Mouse (Mus musculus): ENCODE data around the gene Rab11fip4.

Rab11fip4 gene

DNA sequence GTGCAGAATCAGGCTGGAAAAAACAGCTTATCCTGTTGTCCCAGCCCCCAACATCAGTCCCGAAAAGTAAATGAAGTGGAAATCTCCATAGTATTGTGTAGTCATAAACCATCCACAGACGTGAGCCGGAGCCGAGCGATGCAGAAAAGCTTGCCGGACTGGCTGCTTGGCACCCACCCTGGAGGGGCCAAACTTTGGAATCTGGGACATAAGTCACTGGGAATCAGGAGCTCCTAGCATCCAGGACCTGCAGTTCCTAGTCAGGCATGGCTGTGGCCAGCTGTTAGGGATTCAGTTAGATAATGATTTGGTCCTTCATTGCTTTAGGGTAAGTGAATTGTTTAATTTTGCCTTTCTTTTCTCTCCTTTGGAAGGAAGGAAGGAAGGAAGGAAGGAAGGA, 122.2 kb downstream of the Rab11fip4 start:
- DNase-seq (ENCODE audit: low spot score), result no peak

GRCm38 (mm10) chr11:79713678-79714077, 122.7 kb downstream of the Rab11fip4 start:
- DNase-seq (ENCODE audit: low spot score), result no peak

GRCm38 (mm10) chr11:79714082-79714742, 123.2 kb downstream of the Rab11fip4 start:
- DNase-seq (ENCODE audit: low spot score), result no peak

GRCm38 (mm10) chr11:79714743-79715110, 123.7 kb downstream of the Rab11fip4 start:
- DNase-seq (ENCODE audit: low spot score), result no peak

- no peak for DNase-seq (ENCODE audit: low spot score)
Measured at GRCm38 (mm10) chr11:79715316-79715715, 124.3 kb downstream of the Rab11fip4 start.

GRCm38 (mm10) chr11:79715733-79716452, 124.9 kb downstream of the Rab11fip4 start:
- no peak for DNase-seq (ENCODE audit: low spot score)

GRCm38 (mm10) chr11:79716453-79716749, 125.4 kb downstream of the Rab11fip4 start:
- DNase-seq (ENCODE audit: low spot score), result no peak

DNA sequence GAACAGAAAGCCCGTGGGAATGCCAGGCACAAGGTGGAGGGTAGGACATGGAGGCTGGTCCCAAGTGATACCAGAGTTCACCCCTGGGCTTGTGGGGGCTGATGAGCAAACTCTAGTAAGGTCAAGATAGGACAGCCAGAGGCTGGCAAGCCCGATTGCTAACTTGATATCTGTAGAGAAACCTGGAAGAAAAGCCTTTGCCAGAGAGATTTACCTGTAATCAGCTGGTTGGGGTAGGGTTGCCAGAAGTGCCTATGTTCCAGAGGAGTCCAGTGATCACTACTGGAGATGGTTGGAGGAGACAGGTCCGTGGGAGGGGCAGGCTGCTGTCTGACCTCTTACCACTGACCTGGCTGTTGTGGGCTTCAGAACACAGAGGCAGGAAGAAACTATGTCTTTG, 126.3 kb downstream of the Rab11fip4 start:
- DNase-seq (ENCODE audit: low spot score), result no peak

DNA sequence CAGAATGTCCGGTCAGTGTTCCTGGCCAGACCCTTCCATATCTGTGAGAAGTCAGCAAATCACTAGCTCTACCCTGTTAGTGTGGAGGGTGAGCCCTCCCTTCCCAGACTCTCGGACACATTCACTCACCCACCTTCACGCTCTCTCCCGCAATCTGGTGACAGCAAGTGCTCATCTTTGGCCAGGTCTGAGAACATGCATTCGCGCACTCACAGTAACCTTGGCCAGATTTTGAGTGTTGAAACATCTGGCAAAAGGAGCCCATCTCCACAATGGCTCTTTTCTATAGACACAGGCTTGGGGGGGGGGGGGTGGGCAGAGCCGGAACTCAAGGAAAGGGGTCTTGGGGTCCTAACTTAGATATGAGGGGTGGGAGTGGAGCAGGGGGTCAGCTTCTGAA, 126.8 kb downstream of the Rab11fip4 start:
- DNase-seq (ENCODE audit: low spot score), result no peak

- no peak for DNase-seq (ENCODE audit: low spot score)
Measured at GRCm38 (mm10) chr11:79718202-79718601, 127.2 kb downstream of the Rab11fip4 start.

DNA sequence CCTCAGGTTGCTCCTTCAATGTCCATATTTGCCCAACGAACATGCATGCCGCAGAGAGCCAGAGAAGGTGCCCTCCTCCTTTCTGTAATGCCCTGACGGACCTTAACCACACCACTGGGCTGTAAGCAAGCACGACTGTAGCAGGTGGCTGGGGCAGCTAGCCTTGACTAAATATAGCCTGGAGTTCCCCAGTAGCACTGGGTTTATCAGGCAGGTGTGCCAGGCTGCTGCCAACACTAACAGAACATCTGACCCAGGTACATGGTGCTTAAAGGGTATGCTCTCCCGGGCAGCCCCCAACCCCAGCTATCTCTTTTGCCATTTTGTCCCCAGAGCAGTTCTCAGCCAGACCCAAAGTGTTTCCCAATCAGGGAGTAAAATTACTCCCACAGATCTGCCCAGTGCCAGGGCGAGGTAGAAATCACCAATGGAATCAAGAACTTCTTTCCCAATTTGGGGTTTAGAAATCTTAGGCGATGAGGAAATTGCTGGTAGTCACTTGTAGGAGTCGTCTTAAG, 127.9 kb downstream of the Rab11fip4 start:
- DNase-seq (ENCODE audit: low spot score), result no peak

GRCm38 (mm10) chr11:79720737-79721136, 129.7 kb downstream of the Rab11fip4 start:
- DNase-seq (ENCODE audit: low spot score), result no peak

DNA sequence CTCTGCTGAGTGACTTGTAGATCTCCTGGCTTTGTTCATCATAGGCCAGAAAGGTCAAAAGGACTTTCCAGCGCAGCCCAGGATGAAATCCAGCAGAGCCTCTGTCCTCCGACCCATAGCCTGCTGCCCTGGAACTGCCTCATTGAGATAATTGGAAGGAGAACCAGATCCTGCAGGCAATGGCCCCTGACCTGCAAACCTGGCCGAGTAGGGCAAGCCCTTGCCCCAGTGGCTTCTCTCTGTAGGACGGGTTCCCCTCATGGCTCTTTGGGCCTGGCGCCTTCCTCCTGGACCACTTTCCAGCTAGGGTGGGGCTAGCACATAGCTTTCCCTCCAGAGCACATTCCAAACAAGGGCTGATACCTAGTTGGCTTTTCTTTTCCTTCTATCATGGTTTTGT, 131.8 kb downstream of the Rab11fip4 start:
- DNase-seq (ENCODE audit: low spot score), result no peak

GRCm38 (mm10) chr11:79725005-79725404, 134.0 kb downstream of the Rab11fip4 start:
- DNase-seq (ENCODE audit: low spot score), result no peak

DNA sequence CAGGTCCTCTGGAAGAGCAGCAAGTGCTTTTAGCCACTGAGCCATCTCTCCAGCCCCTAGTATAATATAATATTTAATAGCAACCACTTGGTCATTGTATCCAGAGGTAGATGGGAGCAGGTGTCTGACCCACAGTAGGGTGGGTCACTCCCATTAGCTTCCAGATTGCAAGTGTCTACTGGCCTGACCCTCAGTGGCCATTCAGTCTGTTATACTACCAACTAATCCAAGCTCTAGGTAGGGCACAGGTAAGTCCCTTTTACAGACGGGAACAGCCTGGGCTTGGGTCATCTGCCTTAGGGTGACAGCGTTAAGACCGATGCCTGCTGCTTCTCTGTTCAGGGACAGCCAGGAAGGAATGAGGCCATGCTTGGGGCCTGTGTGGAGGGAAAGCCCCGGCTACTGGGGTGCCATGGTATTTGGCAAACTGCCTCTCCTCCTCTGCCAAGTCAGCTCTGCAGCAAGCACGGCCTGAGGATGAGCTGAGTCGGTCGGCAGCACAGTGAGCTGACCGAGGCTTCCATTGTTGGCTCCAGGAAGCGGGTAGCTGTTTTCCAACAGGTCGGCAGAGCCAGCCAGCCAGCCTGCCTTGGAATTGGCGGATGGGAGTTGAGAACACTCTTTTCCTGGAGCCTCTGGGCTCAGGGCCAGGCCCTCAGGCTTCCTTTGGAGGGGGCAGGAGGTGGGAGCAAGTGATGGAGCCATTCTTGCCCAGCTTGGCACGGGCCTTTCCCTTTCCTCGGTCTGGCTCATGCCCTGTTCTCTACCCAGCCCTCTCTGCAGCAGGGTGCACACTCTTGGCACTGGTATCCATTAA, 138.4 kb downstream of the Rab11fip4 start:
- DNase-seq (ENCODE audit: low spot score), result no peak

- DNase-seq (ENCODE audit: low spot score), result no peak
Measured at GRCm38 (mm10) chr11:79730462-79730861, 139.4 kb downstream of the Rab11fip4 start.

DNA sequence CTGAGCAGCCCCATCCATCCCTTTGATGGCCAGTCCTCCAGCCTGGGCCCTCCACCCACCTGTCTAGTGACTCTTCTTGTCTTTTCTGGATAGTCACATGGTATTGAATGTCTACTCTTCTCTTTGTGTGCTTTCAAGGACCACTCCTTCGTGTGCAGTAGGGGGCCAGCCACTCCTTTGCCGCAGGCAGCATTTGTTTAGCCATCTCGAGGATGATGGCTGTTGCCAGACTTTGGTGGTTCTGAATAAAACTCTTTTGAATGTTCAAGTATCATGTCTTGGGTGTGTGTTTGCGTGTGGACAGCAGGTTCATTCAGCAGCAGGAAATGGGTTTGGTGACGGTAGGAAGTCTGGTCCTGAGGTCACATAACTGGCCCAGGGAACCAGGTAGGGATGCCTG, 140.5 kb downstream of the Rab11fip4 start:
- DNase-seq (ENCODE audit: low spot score), result no peak

DNA sequence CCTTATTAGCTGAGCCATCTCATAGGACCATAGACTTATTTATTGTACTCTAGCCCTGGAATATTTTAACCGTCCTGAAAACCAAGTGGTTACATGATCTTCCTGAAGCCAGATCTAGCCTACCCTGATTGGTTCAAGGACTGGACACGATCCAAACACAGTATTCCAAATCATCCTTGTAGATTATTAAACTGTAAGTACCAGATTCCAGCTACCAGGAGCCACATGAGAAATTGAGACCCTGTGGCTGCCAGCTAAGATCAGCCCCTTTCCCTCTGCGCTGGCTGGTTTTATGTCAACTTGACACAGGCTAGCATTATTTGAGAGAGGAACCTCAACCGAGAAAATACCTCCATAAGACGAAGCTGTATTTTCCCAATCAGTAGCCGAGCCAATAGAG, 142.0 kb downstream of the Rab11fip4 start:
- DNase-seq (ENCODE audit: low spot score), result no peak

GRCm38 (mm10) chr11:79736232-79737006, 145.4 kb downstream of the Rab11fip4 start:
- DNase-seq (ENCODE audit: low spot score), result no peak

- no peak for DNase-seq (ENCODE audit: low spot score)
Measured at GRCm38 (mm10) chr11:79737126-79737697, 146.2 kb downstream of the Rab11fip4 start.

DNA sequence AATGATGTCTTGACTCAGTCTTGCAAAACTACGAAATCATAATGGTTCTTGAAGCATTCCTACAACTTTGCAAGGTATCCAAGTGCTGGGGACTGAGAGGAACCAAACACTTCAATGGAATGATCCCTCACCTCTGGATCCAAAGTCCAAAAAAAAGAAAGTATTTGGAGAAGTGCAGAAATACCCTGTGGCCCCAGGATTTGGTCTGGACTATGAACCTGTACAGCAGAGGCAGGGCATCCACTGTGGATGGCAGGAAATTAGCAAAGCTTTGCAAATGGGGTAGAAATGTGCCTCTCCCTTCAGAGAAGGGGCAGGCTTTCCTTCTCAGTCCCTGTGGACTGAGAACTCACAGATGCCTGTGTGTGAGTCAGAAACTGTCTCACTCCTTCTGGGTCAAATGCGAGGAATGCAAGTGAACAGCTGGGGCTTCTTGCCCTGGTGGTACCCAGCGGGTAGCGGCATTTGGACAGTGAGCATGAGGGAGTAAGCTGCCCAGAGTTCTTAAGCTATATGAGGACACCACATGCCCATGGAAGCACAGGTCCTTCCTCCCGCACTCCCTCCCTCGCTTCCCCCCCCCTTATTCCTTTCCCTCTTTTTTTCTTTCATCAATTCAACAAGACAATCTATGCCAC, 147.0 kb downstream of the Rab11fip4 start:
- no peak for DNase-seq (ENCODE audit: low spot score)

Measured in spleen, adult 12 weeks (tissue).